Mouse (Mus musculus) adrenal gland, postnatal 4 days (tissue): ENCODE data around the gene 2610002M06Rik. TPM values are rescaled to one million over a fixed set of nuclear protein-coding genes. Genes with fewer than 3 reads are reported as not detected.

ENCODE experiments used
- DNase-seq, 2 experiments: peaks; one replicate each; pipeline ENCODE4 v3.0.0; 2021 to 2022; ENCODE audit warnings: low spot score in 2 of 2, mixed read lengths in 2 of 2
- long read RNA-seq, 2 experiments: library from polyadenylated mRNA; stranded (forward); transcript quantifications; one replicate each; pipeline ENCODE4 v2.0.0; 2021
- total RNA-seq, 2 experiments: library from RNA; stranded (reverse); gene quantifications; 2 replicates each; pipeline ENCODE4 v1.2.3; 2021

Gene 2610002M06Rik
- 10 to 100 TPM; 13.7 to 18.4 TPM for total RNA-seq
- long read RNA-seq, experiment 1, full-length matches to known transcripts, result 3 of 3 reads
- long read RNA-seq, experiment 1, partial matches to known transcripts, result 0 of 3 reads
- long read RNA-seq, experiment 1, other reads (novel, unspliced or antisense), result 0 of 3 reads
- long read RNA-seq, experiment 2, full-length matches to known transcripts, result 7 of 10 reads
- long read RNA-seq, experiment 2, partial matches to known transcripts, result 1 of 10 reads
- long read RNA-seq, experiment 2, other reads (novel, unspliced or antisense), result 2 of 10 reads

- peak; percentile 33 to 62 for DNase-seq
Observed at GRCm38 (mm10) chrX:107816218-107816554, at the start of gene 2610002M06Rik. 2610002M06Rik (minus strand) TSS chrX:107816334.

- no peak for DNase-seq
Observed at GRCm38 (mm10) chrX:107858165-107858564, 42.0 kb upstream of the 2610002M06Rik start.

GRCm38 (mm10) chrX:107816726-107817125 lies 592 bp upstream of the 2610002M06Rik start:
- no peak for DNase-seq

DNA sequence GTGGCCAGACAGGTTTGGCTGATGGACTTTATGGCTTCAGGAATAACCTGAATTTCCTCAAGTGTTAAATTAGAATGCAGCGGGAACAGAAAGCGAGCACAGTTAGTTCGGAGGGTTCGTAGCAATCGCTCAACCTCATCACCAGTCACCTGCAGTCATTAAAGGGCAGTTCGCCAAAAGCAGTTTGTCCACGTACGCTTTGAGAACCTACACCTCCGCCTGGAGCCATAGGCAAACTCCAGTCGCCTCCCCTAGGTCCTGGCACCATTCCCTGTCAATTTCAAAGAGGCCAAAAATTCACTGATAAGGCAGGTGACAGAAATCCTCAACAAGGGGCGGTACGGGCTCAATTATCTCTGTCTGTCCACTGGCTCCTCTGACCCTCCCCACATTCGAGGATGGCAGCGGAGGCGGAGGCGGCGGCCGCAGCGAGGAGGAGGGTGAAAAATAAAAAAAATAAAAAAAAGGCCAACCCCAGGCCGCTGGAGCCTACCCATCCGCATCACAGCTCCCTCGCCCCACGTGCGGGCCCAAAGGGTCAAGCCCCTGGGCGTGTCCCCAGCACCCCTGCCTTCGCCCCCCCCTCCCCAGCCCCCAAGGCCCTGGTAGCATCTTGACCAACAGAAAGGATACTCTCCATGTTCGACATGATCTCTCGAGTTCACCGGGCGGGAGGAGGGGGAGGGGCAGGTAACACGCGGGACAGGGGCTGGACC lies 474 bp downstream of the 2610002M06Rik start:
- DNase-seq, result no peak

GRCm38 (mm10) chrX:107812120-107812519 lies 4.0 kb downstream of the 2610002M06Rik start:
- DNase-seq, result no peak

DNA sequence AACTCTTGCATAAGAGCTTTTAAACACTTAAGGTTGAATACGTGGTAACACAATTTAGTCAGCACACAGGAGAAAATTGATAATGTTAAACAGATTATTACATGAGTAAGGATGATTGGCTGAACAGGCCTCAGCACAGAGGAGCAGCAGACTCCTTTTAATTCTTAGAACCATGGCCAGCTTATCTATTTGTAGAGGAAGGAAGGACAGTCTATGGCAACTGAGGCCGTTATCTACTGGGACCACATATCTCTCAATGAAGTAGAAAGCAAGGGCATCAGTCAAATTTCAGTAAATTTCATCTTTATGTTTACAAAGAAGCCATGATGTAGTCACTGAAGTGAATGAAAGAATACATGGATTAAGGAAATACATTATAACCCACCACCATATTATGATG lies 19.2 kb downstream of the 2610002M06Rik start:
- no peak for DNase-seq

DNA sequence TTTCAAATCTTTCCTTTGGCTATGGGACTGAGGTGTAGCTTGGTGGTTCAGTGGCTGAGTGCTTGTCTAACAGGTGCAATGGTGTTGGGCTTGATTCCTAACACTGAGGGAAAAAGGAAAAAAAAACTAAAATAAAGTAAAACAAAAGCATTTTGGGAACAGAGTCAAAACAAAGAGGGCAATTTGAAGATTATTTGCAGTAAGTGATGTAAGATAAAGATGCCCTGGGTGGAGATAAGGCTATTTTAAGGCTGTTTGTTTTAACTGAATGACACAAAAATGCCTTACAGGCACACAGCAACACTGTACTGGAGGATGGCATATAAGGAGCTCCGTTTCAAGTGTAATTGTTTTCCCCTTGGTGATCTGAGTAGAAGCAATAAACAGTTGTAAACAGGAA lies 20.3 kb downstream of the 2610002M06Rik start:
- no peak for DNase-seq

- DNase-seq, result no peak
Observed at GRCm38 (mm10) chrX:107792290-107792689, 23.8 kb downstream of the 2610002M06Rik start, which contains the start of gene Tent5d. Tent5d (plus strand) TSS chrX:107792590.

GRCm38 (mm10) chrX:107790750-107791493 lies 25.2 kb downstream of the 2610002M06Rik start:
- no peak for DNase-seq

DNA sequence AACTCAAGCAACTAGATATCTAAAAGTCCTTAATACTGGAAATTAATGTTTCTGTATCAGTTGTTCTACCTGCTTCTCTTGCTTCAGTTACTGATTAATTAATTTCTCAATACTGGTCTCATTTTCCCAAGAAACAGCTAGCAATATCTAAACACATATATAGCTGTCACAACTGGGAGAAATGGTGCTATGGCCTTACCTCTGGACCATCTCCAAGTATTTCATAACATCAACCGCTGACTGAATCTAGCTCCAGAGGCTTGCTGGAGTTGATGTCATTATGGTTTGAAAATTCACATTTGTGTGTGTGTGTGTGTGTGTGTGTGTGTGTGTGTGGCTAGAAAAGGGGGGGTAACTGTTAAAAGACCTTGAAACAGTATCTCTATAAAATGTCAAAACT lies 26.0 kb downstream of the 2610002M06Rik start:
- DNase-seq, result no peak

DNA sequence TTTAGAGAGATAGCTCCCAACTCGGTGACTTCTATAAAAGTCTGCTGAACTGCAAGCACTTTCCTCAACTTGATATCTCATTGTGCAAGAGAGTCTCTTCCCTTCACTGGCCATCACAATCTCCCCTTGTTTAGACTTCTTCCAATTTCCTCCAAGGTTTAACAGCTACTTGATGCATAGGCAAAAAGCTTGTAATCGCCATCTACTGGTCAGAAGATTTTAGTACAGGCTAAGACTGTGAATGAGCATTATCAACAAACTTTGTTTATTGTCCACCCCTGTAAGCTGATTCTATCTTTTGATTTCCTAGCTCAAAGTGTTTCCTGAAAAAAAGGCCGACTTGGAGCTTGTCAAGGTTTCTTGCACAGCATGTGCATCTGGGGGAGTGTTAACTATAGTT lies 48.2 kb downstream of the 2610002M06Rik start:
- no peak for DNase-seq

Other genes starting within 250 kb of the 2610002M06Rik start
- not detected for gene Tbx22, start 148.4 kb downstream of the 2610002M06Rik start, total RNA-seq
- not detected for gene Tent5d, start 23.7 kb downstream of the 2610002M06Rik start, total RNA-seq
- not detected for gene Gm732, start 132.1 kb upstream of the 2610002M06Rik start, total RNA-seq